Mouse (Mus musculus) heart, embryonic 14.5 days (tissue): ENCODE results near the gene Tmprss11f. TPM values are rescaled to one million over a fixed set of nuclear protein-coding genes. Genes with fewer than 3 reads are reported as not detected.
"Not testable (repeated sequence)": the region's sequence is repeated elsewhere in the genome, so short reads cannot be mapped to it uniquely, and the experiment has no call there.

ENCODE experiments used
- ATAC-seq: fragments of 200-750 bp; cut with Nextera tagmentation; 2 replicates; pipeline ENCODE4 v1.8.0; 2017; ENCODE audit warnings: low read depth, moderate TSS enrichment; ENCODE audit not compliant: insufficient number of reproducible peaks, insufficient read depth, low FRiP score
- H3K27ac ChIP-seq, 2 experiments: fragments of 200-500 bp in 1 of 2; fragments of 300-500 bp in 1 of 2; sonication (generic) in 1 of 2; replicated peaks in 1 of 2; 2 replicates each; pipeline ENCODE4 v1.5.1; 2012 to 2014; ENCODE audit warnings: low read depth in 2 of 2, low read length in 2 of 2, control low read depth in 1 of 2, mild to moderate bottlenecking in 1 of 2, mixed read lengths in 1 of 2; ENCODE audit not compliant: control insufficient read depth in 1 of 2, insufficient read depth in 1 of 2
- H3K27me3 ChIP-seq: fragments of 300-500 bp; sonication (generic); 2 replicates; pipeline ENCODE4 v1.6.1; 2014; ENCODE audit warnings: mild to moderate bottlenecking, low read length, control low read depth; ENCODE audit not compliant: control insufficient read depth, insufficient read depth
- H3K36me3 ChIP-seq: fragments of 300-500 bp; sonication (generic); 2 replicates; pipeline ENCODE4 v1.6.1; 2014; ENCODE audit warnings: mild to moderate bottlenecking, control low read depth, low read length, mixed read lengths; ENCODE audit not compliant: control insufficient read depth, insufficient read depth
- H3K4me1 ChIP-seq, 2 experiments: fragments of 200-500 bp in 1 of 2; fragments of 300-500 bp in 1 of 2; sonication (generic) in 1 of 2; 2 replicates each; pipeline ENCODE4 v1.6.1; 2012 to 2014; ENCODE audit warnings: low read length in 2 of 2, control low read depth in 1 of 2, mixed read lengths in 1 of 2; ENCODE audit not compliant: control insufficient read depth in 2 of 2, insufficient read depth in 2 of 2
- H3K4me2 ChIP-seq: fragments of 300-500 bp; sonication (generic); 2 replicates; pipeline ENCODE4 v1.6.1; 2014; ENCODE audit warnings: mild to moderate bottlenecking, low read length
- H3K4me3 ChIP-seq, 2 experiments: fragments of 200-500 bp in 1 of 2; fragments of 300-500 bp in 1 of 2; sonication (generic) in 1 of 2; 2 replicates each; pipeline ENCODE4 v1.5.1; 2012 to 2014; ENCODE audit warnings: low read length in 2 of 2, mild to moderate bottlenecking in 2 of 2, control low read depth in 1 of 2, low read depth in 1 of 2, moderate library complexity in 1 of 2; ENCODE audit not compliant: control insufficient read depth in 1 of 2, insufficient read depth in 1 of 2
- H3K9ac ChIP-seq: fragments of 300-500 bp; sonication (generic); 2 replicates; pipeline ENCODE4 v1.6.1; 2014; ENCODE audit warnings: mild to moderate bottlenecking, low read length
- H3K9me3 ChIP-seq: fragments of 300-500 bp; sonication (generic); 2 replicates; pipeline ENCODE4 v1.6.1; 2016; ENCODE audit warnings: low read length, control low read depth; ENCODE audit not compliant: control insufficient read depth
- WGBS: fragments of 180-500 bp; shearing (Covaris S2); extraction: QIAGEN DNeasy Blood & Tissue Kit; methylation state at CpG from one replicate; pipeline ENCODE4 v1.1.7; 2014; 5-methylcytosine and 5-hydroxymethylcytosine counted together
- polyA plus RNA-seq: library from polyadenylated mRNA; unstranded; fragments of >200 nt; fragmentation: Nextera tagmentation; extraction: Ambion mirVana; gene quantifications from 2 replicates; pipeline ENCODE4 v1.2.1, GENCODE M21; 2014

The Tmprss11f gene
- polyA plus RNA-seq, 1 experiment from 2014 or later: not detected

DNA sequence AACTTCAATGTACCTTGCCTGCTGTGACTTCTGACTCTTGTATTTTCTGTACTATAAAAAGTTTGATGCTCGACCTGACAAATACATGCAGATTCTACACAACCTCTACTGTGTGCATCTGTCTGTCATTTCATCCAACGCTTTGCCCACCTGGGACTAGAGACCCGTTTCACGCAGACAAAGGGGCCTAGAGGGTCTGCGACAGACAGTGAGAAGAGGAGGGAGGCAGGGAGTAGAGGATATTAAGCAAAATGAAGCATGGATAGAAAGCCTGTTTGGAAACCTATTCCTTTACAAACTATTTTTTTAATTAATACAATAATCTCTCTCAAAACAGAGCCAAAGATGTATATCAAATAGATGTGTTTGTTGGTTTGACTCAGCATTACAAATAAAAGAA lies 50.2 kb downstream of the Tmprss11f start:
- Histone ChIP-seq H3K9me3 (no peaks in the 10 kb centered on the region), H3K27ac (no peak overlapping the region), H3K4me2 (no peak overlapping the region), H3K9ac (no peak overlapping the region), H3K4me3 (no peak overlapping the region), H3K27me3 (no peaks in the 10 kb centered on the region), H3K36me3 (no peaks in the 10 kb centered on the region), H3K4me1 (no peaks in the 10 kb centered on the region)
- 69% methylated on average over 5 of the region's 5 CpGs for WGBS
- no peak for ATAC-seq

DNA sequence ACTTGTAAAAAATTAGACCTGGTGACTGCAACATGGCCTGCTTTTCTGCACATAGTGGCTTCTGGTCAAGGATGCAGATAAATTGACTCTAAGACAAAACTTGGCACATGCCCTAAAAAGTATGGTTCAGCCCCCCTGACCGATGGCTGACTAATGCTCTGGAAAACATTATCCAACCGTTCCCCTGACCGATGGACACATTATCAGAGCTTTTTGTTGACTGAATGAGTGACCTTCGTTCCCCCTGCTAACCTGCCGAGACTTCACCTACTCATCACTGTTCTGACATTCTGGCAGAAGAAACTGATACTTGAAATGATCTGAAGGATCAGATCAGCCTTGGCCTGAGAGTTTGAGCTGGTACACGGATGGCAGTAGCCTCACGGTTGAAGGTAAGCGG lies 53.5 kb downstream of the Tmprss11f start:
- not testable (repeated sequence) for H3K36me3 ChIP-seq, H3K4me2 ChIP-seq, H3K27me3 ChIP-seq, ATAC-seq, H3K27ac ChIP-seq, H3K4me1 ChIP-seq, H3K9me3 ChIP-seq, H3K9ac ChIP-seq, H3K4me3 ChIP-seq
- 80% methylated on average over 8 of the region's 8 CpGs for WGBS

DNA sequence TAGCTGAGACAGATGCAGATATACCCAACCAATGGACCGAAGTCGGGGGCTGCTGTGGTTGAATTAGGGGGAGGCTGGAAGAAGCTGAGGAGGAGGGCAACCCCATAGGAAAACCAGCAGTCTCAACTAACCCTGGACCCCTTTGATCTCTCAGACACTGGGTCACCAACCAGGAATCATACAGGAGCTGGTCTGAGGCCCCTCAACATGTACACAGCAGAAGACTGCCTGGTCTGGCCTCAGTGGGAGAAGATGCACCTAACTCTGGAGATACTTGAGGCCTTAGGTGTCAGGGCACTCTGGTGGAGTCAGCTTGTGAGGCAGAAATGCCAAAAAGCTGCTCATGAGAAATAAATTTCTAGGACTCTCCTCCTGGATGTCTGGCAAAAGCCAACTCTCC lies 85.5 kb downstream of the Tmprss11f start:
- Histone ChIP-seq H3K9ac (no peak overlapping the region), H3K27ac (no peak overlapping the region), H3K36me3 (no peaks in the 10 kb centered on the region), H3K4me3 (no peak overlapping the region), H3K27me3 (no peaks in the 10 kb centered on the region), H3K4me2 (no peak overlapping the region), H3K4me1 (no peaks in the 10 kb centered on the region), H3K9me3 (no peaks in the 10 kb centered on the region)
- ATAC-seq: no peak
- 88% methylated on average over 2 of the region's 2 CpGs for WGBS

DNA sequence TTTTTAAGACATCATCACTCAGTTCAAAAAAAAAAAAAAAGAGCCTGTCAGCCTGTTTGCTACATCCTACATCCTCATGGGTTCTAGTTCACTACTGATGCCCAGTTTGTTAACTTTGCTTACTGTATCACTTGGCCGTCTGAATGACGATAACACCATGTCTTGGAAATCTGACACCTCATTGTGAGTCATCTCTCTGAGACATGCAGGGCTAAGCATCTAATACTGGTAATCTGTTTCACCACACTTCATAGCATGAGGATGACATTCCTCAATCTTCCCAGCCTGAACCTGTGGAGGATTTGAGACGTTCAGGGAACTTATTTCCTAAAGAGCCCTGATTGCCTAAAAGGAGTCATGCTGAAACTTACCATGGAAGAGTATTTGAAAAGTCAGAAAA lies 91.6 kb downstream of the Tmprss11f start:
- H3K4me1 ChIP-seq: no peaks in the 10 kb centered on the region
- no peak overlapping the region for H3K27ac ChIP-seq
- H3K36me3 ChIP-seq: no peaks in the 10 kb centered on the region
- H3K4me3 ChIP-seq: no peak overlapping the region
- H3K9me3 ChIP-seq: no peaks in the 10 kb centered on the region
- ATAC-seq: no peak
- H3K4me2 ChIP-seq: no peak overlapping the region
- no peak overlapping the region for H3K9ac ChIP-seq
- no peaks in the 10 kb centered on the region for H3K27me3 ChIP-seq
- WGBS: 50% methylated on average over 3 of the region's 3 CpGs

DNA sequence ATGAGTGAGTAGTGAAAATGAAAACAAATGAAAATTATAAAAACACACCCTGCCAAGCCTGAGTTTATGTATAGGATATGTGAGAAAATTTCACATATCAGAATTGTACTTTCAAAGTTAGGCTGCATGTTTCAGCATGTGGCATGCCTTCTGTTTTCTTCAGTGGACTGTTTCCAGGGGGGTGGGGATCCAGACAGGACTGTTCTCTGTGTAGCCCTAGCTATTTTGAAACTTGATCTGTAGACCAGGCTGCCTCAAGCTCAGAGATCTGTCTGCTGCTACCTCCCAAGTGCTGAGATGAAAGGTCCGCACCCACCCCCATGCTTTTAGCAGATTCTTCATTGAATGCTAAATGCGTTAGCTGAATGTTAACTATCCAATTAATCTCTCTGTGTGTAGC lies 103.5 kb downstream of the Tmprss11f start:
- H3K27me3 ChIP-seq: no peaks in the 10 kb centered on the region
- H3K27ac ChIP-seq: no peak overlapping the region
- no peak overlapping the region for H3K4me2 ChIP-seq
- H3K9ac ChIP-seq: no peak overlapping the region
- H3K4me1 ChIP-seq: no peaks in the 10 kb centered on the region
- no peaks in the 10 kb centered on the region for H3K36me3 ChIP-seq
- 49% methylated on average over 2 of the region's 2 CpGs for WGBS
- H3K9me3 ChIP-seq: no peaks in the 10 kb centered on the region
- no peak for ATAC-seq
- H3K4me3 ChIP-seq: no peak overlapping the region

DNA sequence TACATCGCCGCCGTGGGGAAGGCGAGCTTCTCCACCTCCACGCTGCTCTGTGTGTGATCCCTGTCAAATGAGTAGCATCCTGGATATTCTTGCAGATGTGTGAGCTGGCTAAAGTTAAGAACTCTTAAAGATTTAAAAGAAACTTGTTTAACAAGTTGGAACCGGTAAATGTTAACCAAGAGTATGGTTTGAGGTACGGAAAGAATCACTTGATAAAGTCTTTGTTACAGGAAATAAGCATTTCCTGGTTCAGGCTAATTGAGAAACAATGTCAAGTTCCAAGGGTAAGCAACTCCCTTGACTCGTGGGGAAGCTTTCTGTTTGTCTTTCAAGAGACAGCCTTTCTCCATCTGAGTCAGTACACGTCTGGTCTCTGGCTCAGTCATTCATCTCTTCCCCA lies 113.7 kb downstream of the Tmprss11f start, which contains the start of gene Tmprss11g:
TSS of gene Tmprss11g (minus strand) at position 101 of the 400 bp plus-strand sequence.
- no peak within 1 kb of the TSS for H3K9ac ChIP-seq
- H3K4me3 ChIP-seq: no peak within 1 kb of the TSS
- no peaks in the 10 kb centered on the region for H3K4me1 ChIP-seq
- no peak within 1 kb of the TSS for H3K27ac ChIP-seq
- WGBS: 66% methylated on average over 9 of the region's 9 CpGs
- ATAC-seq: no peak
- H3K9me3 ChIP-seq: no peaks in the 10 kb centered on the region
- H3K4me2 ChIP-seq: no peak within 1 kb of the TSS
- no peaks in the 10 kb centered on the region for H3K27me3 ChIP-seq
- H3K36me3 ChIP-seq: no peaks in the 10 kb centered on the region

DNA sequence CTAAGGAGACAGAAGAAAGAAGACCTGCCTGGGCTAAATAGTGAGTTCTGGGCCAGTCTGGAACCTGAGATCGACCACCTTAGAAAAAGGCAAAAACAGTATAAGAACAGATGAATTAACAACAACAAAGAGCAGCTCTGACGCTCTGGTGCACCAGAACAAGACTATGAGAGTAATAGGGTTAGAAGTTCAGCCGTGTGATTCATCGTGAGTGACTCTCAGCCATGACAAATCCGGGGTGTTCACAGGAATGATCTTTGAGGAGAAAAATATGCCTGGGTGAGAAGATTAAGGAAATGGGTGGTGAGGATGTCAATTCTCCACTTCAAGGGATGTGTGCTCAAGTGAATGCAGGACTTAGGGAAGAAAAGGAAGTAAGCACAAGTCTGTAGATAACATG lies 120.7 kb downstream of the Tmprss11f start:
- Histone ChIP-seq H3K4me2 (no peak overlapping the region), H3K36me3 (no peaks in the 10 kb centered on the region), H3K9me3 (no peaks in the 10 kb centered on the region), H3K4me3 (no peak overlapping the region), H3K27ac (no peak overlapping the region), H3K4me1 (no peaks in the 10 kb centered on the region), H3K9ac (no peak overlapping the region), H3K27me3 (no peaks in the 10 kb centered on the region)
- WGBS: 68% methylated on average over 5 of the region's 5 CpGs
- no peak for ATAC-seq

DNA sequence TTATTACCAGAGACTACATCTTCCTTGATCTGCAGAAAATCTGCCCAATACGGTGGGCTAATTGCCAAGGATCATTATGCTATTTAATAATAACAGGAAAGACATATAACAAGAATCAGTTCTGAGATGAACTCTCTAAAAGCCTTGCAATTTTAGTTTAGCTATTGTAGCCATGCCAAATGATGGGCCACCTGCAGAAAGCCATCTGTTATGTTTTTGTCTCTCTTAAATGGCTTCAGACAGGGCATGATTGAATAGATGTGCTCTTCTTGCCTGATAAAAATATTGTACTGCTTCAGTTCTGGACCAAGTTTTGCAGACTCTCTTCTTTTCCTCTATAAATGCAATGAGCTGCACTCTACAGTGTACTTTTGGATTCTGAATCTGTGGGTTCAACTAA lies 138.8 kb downstream of the Tmprss11f start:
- H3K9me3 ChIP-seq: no peaks in the 10 kb centered on the region
- H3K4me2 ChIP-seq: no peak overlapping the region
- H3K9ac ChIP-seq: no peak overlapping the region
- H3K4me1 ChIP-seq: no peaks in the 10 kb centered on the region
- no peak for ATAC-seq
- H3K27ac ChIP-seq: no peak overlapping the region
- H3K36me3 ChIP-seq: no peaks in the 10 kb centered on the region
- H3K27me3 ChIP-seq: no peaks in the 10 kb centered on the region
- H3K4me3 ChIP-seq: no peak overlapping the region
- 69% methylated on average over 1 of the region's 1 CpGs for WGBS
